Mouse (Mus musculus): Measurements from ENCODE around the gene Ccdc183.
A peak's percentile ranks its signal among the peaks of the same experiment; 100 is the strongest.

The Ccdc183 gene

GRCm38 (mm10) chr2:25558774-25559173 lies 58.7 kb downstream of the Ccdc183 start:
- Histone ChIP-seq H3K4me3 (replicated peaks; ENCODE audit: low read length) (peak overlapping the region; percentile 97), H3K27me3 (ENCODE audit: insufficient read depth, low read length) (no peaks in the 10 kb centered on the region), H3K9me3 (ENCODE audit: low read length) (no peaks in the 10 kb centered on the region), H3K4me1 (replicated peaks; ENCODE audit: low read depth, low read length) (peaks cover 33% of the 10 kb centered on the region), H3K36me3 (ENCODE audit: insufficient read depth, low read length) (peaks cover 50% of the 10 kb centered on the region)
- TF ChIP-seq POU5F1 (IDR thresholded peaks at IDR 0.05; ENCODE audit: borderline replicate concordance, low read length) (no peak), CTCF (conservative IDR thresholded peaks at IDR 0.05; ENCODE audit: low read length) (no peak), NANOG (IDR thresholded peaks at IDR 0.05; ENCODE audit: borderline replicate concordance, low read length) (no peak)
